Mouse (Mus musculus): Measurements from ENCODE around the gene Hist3h2a. TPM values are rescaled to one million over a fixed set of nuclear protein-coding genes. Genes with fewer than 3 reads are reported as not detected.

Gene Hist3h2a
- polyA plus RNA-seq, 1 experiment from 2014 or later = 28.3 TPM

- Histone ChIP-seq H3K4me2 (replicated peaks) (no peak overlapping the region), H3K4me3 (replicated peaks) (no peak overlapping the region), H3K9ac (no peak overlapping the region), H3K27ac (no peak overlapping the region), H3K36me3 (peaks cover 21% of the 10 kb centered on the region), H3K27me3 (replicated peaks) (no peaks in the 10 kb centered on the region), H3K4me1 (replicated peaks) (0 out of 2 replicates have a peak, but pooled peaks cover 10% of the 10 kb centered on the region), H3K9me3 (no peaks in the 10 kb centered on the region)
- no peak for ATAC-seq
- WGBS = 74% methylated on average over 3 of the region's 4 CpGs
Measured at GRCm38 (mm10) chr11:58929055-58929454, 25.4 kb upstream of the Hist3h2a start.

GRCm38 (mm10) chr11:58929641-58930040 lies 24.8 kb upstream of the Hist3h2a start:
- Histone ChIP-seq H3K4me1 (replicated peaks) (0 out of 2 replicates have a peak, but pooled peaks cover 10% of the 10 kb centered on the region), H3K27ac (no peak overlapping the region), H3K36me3 (peaks cover 21% of the 10 kb centered on the region), H3K27me3 (replicated peaks) (no peaks in the 10 kb centered on the region), H3K9ac (no peak overlapping the region), H3K4me3 (replicated peaks) (no peak overlapping the region), H3K4me2 (replicated peaks) (no peak overlapping the region), H3K9me3 (no peaks in the 10 kb centered on the region)
- ATAC-seq = no peak
- 41% methylated on average over 3 of the region's 3 CpGs for WGBS

DNA sequence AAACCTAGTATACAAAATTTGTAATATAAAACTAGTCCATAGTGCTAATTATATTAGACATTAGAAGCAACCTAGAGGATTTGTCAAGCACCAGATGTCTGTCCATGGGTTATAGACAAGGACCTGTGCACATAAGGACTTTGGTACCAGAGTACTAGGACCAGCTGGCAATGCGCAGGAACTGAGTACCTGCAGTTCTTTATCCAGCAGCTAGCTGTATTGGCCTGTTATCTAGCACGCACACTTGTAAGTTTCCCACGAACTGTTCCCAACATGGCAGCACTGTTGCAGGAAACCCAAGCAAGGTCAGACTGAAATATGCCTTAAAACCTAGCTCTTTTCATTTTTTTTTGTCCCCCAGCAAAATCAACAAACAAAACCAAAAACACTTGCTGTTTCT lies 24.2 kb upstream of the Hist3h2a start:
- no peak overlapping the region for H3K9ac ChIP-seq
- ATAC-seq = no peak
- WGBS = 82% methylated on average over 3 of the region's 3 CpGs
- no peaks in the 10 kb centered on the region for H3K9me3 ChIP-seq
- no peak overlapping the region for H3K4me3 ChIP-seq (replicated peaks)
- no peak overlapping the region for H3K4me2 ChIP-seq (replicated peaks)
- H3K36me3 ChIP-seq = peaks cover 21% of the 10 kb centered on the region
- H3K27ac ChIP-seq = no peak overlapping the region
- 0 out of 2 replicates have a peak, but pooled peaks cover 10% of the 10 kb centered on the region for H3K4me1 ChIP-seq (replicated peaks)
- H3K27me3 ChIP-seq (replicated peaks) = no peaks in the 10 kb centered on the region

DNA sequence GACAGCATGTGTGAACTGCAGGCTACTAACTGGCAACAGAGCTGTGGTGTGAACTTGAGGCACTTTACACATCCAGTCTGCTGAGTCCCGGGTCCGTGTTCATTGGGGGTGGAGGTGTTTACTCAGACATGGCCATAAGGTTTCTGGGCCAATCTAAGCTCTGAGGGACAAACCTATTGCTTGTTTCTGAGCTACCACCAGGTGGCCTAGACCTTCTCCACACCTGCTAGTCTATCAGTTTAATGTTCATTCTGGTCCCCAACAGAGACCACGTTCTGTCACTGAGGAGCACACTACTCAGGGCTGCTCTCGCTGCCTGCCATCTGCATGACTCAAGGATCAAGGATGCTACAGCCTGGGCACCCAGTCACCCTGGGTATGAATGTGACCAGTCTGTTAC lies 22.9 kb upstream of the Hist3h2a start:
- no peak for ATAC-seq
- no peak overlapping the region for H3K4me3 ChIP-seq (replicated peaks)
- WGBS = 56% methylated on average over 4 of the region's 4 CpGs
- no peaks in the 10 kb centered on the region for H3K27me3 ChIP-seq (replicated peaks)
- 0 out of 2 replicates have a peak, but pooled peaks cover 10% of the 10 kb centered on the region for H3K4me1 ChIP-seq (replicated peaks)
- H3K4me2 ChIP-seq (replicated peaks) = no peak overlapping the region
- H3K9ac ChIP-seq = no peak overlapping the region
- no peaks in the 10 kb centered on the region for H3K9me3 ChIP-seq
- H3K36me3 ChIP-seq = peaks cover 21% of the 10 kb centered on the region
- no peak overlapping the region for H3K27ac ChIP-seq

DNA sequence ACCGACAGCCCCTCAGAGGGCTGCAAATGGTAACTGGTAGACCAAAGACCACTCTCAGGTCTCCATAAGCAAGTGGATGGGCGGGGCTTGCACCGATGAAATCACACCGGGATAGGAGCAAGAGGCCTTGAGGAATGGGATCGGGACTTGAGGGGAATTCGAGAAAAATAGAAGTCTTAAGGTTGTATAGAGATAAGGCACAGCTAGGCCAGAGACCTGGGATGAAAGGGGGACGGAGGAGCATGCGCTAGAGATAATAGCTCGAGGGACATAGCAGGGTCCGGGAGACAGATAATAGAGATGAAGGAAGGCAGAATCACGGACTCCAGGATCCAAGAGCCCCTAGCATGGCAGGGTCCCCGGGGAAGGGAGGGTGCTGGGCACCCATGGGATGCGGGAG lies 16.6 kb upstream of the Hist3h2a start:
- H3K4me3 ChIP-seq (replicated peaks) = peak overlapping the region; percentile 100
- peak overlapping the region; percentile 84 for H3K4me2 ChIP-seq (replicated peaks)
- H3K27ac ChIP-seq = peak overlapping the region; percentile 94
- no peaks in the 10 kb centered on the region for H3K27me3 ChIP-seq (replicated peaks)
- 0 out of 2 replicates have a peak, but pooled peaks have one; percentile 7 for ATAC-seq
- peak overlapping the region; percentile 97 for H3K9ac ChIP-seq
- under 1% methylated on average over 13 of the region's 13 CpGs for whole genome bisulfite sequencing
- peaks cover 12% of the 10 kb centered on the region for H3K36me3 ChIP-seq
- H3K9me3 ChIP-seq = no peaks in the 10 kb centered on the region
- peaks cover 15% of the 10 kb centered on the region for H3K4me1 ChIP-seq (replicated peaks)

- WGBS = under 1% methylated on average over 92 of the region's 95 CpGs
- H3K27ac ChIP-seq = peak within 1 kb of the TSS; percentile 94
- no peaks in the 10 kb centered on the region for H3K27me3 ChIP-seq (replicated peaks)
- H3K4me1 ChIP-seq (replicated peaks) = peaks cover 15% of the 10 kb centered on the region
- H3K9ac ChIP-seq = peak within 1 kb of the TSS; percentile 97
- peak within 1 kb of the TSS; percentile 100 for H3K4me3 ChIP-seq (replicated peaks)
- ATAC-seq = peak; percentile 98
- peak within 1 kb of the TSS; percentile 84 for H3K4me2 ChIP-seq (replicated peaks)
- H3K9me3 ChIP-seq = no peaks in the 10 kb centered on the region
- H3K36me3 ChIP-seq = peaks cover 6% of the 10 kb centered on the region
Measured at GRCm38 (mm10) chr11:58938322-58939087, 16.0 kb upstream of the Hist3h2a start, which contains the start of gene Rnf187. Gene Rnf187 (minus strand): TSS chr11:58938916.

GRCm38 (mm10) chr11:58939088-58939439 lies 15.4 kb upstream of the Hist3h2a start:
- H3K4me1 ChIP-seq (replicated peaks) = peaks cover 15% of the 10 kb centered on the region
- H3K36me3 ChIP-seq = 0 out of 2 replicates have a peak, but pooled peaks cover under 1% of the 10 kb centered on the region
- H3K9ac ChIP-seq = peak overlapping the region; percentile 97
- H3K27me3 ChIP-seq (replicated peaks) = no peaks in the 10 kb centered on the region
- ATAC-seq = 0 out of 2 replicates have a peak, but pooled peaks have one; percentile 5
- H3K4me3 ChIP-seq (replicated peaks) = peak overlapping the region; percentile 100
- peak overlapping the region; percentile 84 for H3K4me2 ChIP-seq (replicated peaks)
- 12% methylated on average over 6 of the region's 6 CpGs for WGBS
- peak overlapping the region; percentile 94 for H3K27ac ChIP-seq
- H3K9me3 ChIP-seq = no peaks in the 10 kb centered on the region

GRCm38 (mm10) chr11:58944136-58944535 lies 10.3 kb upstream of the Hist3h2a start:
- no peak for ATAC-seq
- Histone ChIP-seq H3K9me3 (no peaks in the 10 kb centered on the region), H3K9ac (no peak overlapping the region), H3K4me2 (replicated peaks) (no peak overlapping the region), H3K4me3 (replicated peaks) (no peak overlapping the region), H3K27me3 (replicated peaks) (no peaks in the 10 kb centered on the region), H3K36me3 (no peaks in the 10 kb centered on the region), H3K4me1 (replicated peaks) (peaks cover 4% of the 10 kb centered on the region; the same call in 1 of the 2 replicates), H3K27ac (no peak overlapping the region)
- 69% methylated on average over 5 of the region's 5 CpGs for WGBS

- no peaks in the 10 kb centered on the region for H3K27me3 ChIP-seq (replicated peaks)
- H3K4me3 ChIP-seq (replicated peaks) = no peak overlapping the region
- no peaks in the 10 kb centered on the region for H3K9me3 ChIP-seq
- no peak overlapping the region for H3K9ac ChIP-seq
- H3K36me3 ChIP-seq = no peaks in the 10 kb centered on the region
- peaks cover 4% of the 10 kb centered on the region; the same call in 1 of the 2 replicates for H3K4me1 ChIP-seq (replicated peaks)
- WGBS = 78% methylated on average over 3 of the region's 3 CpGs
- H3K27ac ChIP-seq = no peak overlapping the region
- no peak overlapping the region; the same call in 1 of the 2 replicates for H3K4me2 ChIP-seq (replicated peaks)
- ATAC-seq = no peak
Measured at GRCm38 (mm10) chr11:58947306-58947705, 7.2 kb upstream of the Hist3h2a start.

GRCm38 (mm10) chr11:58947798-58948528 lies 6.5 kb upstream of the Hist3h2a start:
- H3K27ac ChIP-seq = peak overlapping the region; percentile 75
- no peaks in the 10 kb centered on the region for H3K9me3 ChIP-seq
- no peaks in the 10 kb centered on the region for H3K36me3 ChIP-seq
- ATAC-seq = peak; percentile 65
- peak overlapping the region; percentile 48 for H3K4me3 ChIP-seq (replicated peaks)
- 0 out of 2 replicates have a peak overlapping the region, but pooled peaks have one; percentile 6 for H3K9ac ChIP-seq
- peak overlapping the region; percentile 76 for H3K4me2 ChIP-seq (replicated peaks)
- 13% methylated on average over 23 of the region's 23 CpGs for WGBS
- peaks cover 4% of the 10 kb centered on the region; the same call in 1 of the 2 replicates for H3K4me1 ChIP-seq (replicated peaks)
- H3K27me3 ChIP-seq (replicated peaks) = no peaks in the 10 kb centered on the region

DNA sequence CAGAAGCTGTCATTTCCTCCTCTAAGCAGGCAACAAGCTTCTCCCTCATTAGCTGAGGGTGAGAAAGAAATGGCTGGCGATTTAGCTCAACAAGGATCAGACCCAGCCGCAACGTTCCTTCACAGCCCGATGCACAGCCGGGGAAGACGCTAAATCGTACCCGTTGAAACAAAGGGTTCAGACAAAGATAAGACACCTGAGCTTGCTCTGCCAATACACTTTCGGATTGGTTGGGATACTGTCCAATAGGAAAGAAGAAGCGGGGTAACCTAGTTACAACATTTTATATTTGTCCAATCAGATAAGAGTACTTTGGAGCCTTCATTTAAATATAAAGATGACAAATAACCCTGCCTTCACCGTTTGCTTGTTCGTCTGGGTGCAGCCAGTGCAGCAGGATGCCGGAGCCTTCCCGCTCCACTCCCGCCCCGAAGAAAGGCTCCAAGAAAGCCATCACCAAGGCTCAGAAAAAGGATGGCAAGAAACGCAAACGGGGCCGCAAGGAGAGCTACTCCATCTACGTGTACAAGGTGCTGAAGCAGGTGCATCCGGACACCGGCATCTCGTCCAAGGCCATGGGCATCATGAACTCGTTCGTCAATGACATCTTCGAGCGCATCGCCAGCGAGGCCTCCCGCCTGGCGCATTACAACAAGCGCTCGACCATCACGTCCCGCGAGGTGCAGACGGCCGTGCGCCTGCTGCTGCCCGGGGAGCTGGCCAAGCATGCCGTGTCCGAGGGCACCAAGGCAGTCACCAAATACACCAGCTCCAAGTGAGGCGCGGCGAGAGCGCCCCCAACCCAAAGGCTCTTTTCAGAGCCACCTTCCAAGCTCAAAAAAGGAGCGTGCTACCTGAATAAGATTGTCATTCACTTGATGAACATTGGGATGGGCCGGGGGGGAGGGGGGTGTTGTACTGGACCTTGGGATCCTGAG lies 5.7 kb upstream of the Hist3h2a start, which contains the start of gene Hist3h2ba:
Gene Hist3h2ba, plus strand, starts transcription at position 379 of the 938 bp plus-strand sequence.
- Histone ChIP-seq H3K9ac (peak within 1 kb of the TSS; percentile 56), H3K27me3 (replicated peaks) (no peaks in the 10 kb centered on the region), H3K4me2 (replicated peaks) (peak within 1 kb of the TSS; percentile 76), H3K36me3 (no peaks in the 10 kb centered on the region), H3K4me1 (replicated peaks) (peaks cover 10% of the 10 kb centered on the region), H3K27ac (peak within 1 kb of the TSS; percentile 85), H3K9me3 (no peaks in the 10 kb centered on the region), H3K4me3 (replicated peaks) (peak within 1 kb of the TSS; percentile 48)
- peak; percentile 92 for ATAC-seq
- under 1% methylated on average over 48 of the region's 48 CpGs for WGBS
